Mouse (Mus musculus) stomach, postnatal 0 days (tissue): Measurements from ENCODE around the gene Ltc4s.

Source experiments
- CTCF ChIP-seq: IDR thresholded peaks from 2 replicates; pipeline ENCODE4 v1.5.1; 2016; ENCODE audit warnings: antibody characterized with exemption, low read depth, mild to moderate bottlenecking, moderate library complexity
- EP300 ChIP-seq: optimal IDR thresholded peaks from 2 replicates; pipeline ENCODE3; 2016; ENCODE audit warnings: antibody characterized with exemption

DNA sequence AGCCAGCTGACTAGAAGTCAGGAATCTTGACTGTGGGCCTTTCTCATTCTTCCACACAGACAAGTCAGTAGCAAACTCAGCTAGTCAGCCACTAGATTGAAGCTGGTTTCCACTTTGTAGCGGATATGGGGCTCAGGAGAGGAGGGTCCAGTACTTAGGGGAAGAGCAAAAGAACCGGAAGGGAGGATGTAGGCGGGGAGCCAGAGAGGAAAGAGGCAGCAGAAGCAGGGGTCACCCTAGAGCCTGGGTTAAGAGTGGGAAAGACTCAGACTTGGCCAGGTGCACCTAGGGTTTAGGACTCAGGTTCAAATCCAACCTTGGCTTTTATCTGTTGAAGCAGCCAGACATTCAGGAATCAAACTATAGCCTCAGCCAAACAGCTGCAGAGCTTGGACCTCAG, 11.2 kb downstream of the Ltc4s start:
- no peak for TF ChIP-seq CTCF
- TF ChIP-seq EP300, result no peak
